Mouse (Mus musculus) yolk sac, embryonic 10.5 days (tissue): Measurements from ENCODE around the gene Xpnpep2.

Experiments
- DNase-seq: peaks from one replicate; pipeline ENCODE4 v3.0.0-alpha.2; 2017; ENCODE audit warnings: low spot score

Xpnpep2 gene

DNA sequence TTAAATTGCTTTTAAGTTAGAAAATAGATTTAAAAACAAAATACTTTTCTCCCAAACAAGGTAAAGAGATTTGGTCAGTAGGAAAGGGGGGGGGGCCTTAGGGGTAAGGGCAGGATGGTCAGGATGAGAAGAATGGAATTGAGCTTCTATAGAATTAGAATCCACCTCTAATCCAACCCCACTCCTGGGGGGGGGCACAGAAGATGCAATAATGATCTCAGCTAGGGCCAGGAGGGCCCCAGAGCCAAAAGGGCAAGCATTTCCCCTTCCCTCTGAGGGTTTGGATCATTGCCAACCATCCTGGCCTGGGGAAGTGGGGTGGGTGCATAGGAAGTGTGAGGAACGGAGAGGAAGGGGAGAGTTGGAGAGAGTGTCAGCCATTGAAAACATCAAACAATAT lies 61.8 kb downstream of the Xpnpep2 start:
- no peak for DNase-seq

DNA sequence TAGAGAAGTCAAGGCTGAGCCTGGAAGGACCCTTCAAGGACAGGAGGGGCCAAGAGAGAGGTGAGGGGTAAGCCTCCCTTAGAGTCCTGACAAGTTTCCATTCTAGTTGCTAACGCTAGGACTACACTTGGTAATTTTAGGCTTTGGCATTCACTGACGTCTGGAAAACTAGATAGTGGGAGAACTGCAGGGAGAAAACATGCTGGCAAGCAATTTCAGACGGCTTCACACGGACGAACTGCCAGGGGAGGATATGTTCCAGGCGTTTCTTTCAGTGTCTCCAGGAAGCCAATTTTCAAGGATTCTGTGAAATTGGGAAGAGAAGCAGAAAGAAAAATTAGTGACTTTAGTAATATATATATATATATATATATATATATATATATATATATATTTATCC lies 73.3 kb downstream of the Xpnpep2 start:
- DNase-seq, result no peak

DNA sequence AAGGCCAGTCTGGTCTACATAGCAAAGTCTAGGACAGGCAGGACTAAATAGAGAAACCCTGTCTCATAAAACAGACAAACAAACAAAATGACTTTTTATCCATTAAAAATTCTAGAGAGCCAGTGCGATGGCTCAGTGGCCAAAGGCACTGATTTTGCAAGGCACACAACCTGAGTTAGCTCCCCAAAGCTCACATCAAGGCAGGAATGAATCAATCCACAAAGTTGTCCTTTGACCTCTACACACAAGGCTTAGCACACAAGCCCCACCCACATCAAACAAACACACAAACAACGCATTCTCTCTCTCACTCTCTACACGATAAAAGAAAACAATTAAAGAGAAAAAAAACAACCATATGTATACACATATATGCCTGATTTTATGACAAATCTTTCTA lies 76.2 kb downstream of the Xpnpep2 start:
- no peak for DNase-seq
